Mouse (Mus musculus) thymus, postnatal 0 days (tissue): Measurements from ENCODE around the gene H1fnt. TPM values are rescaled to one million over a fixed set of nuclear protein-coding genes. Genes with fewer than 3 reads are reported as not detected.
A peak's percentile ranks its signal among the peaks of the same experiment; 100 is the strongest.

Experiments
- DNase-seq: peaks from one replicate; pipeline ENCODE4 v3.0.0-alpha.2; 2015; ENCODE audit warnings: low spot score
- polyA plus RNA-seq: library from polyadenylated mRNA; unstranded; fragments of >200 nt; fragmentation: Nextera tagmentation; extraction: Ambion mirVana; gene quantifications from 2 replicates; pipeline ENCODE4 v1.2.1, GENCODE M21; 2015

H1fnt gene
- polyA plus RNA-seq, result not detected in 2 replicates

GRCm38 (mm10) chr15:98257193-98257592 lies at the start of gene H1fnt:
Gene H1fnt, minus strand, starts transcription at chr15:98257293.
- no peak for DNase-seq

- DNase-seq, result no peak
These were observed 38.8 kb upstream of the H1fnt start, which contains the start of gene Zfp641 for GRCm38 (mm10) chr15:98295628-98296551. Gene Zfp641, minus strand, starts transcription at chr15:98296161.

DNA sequence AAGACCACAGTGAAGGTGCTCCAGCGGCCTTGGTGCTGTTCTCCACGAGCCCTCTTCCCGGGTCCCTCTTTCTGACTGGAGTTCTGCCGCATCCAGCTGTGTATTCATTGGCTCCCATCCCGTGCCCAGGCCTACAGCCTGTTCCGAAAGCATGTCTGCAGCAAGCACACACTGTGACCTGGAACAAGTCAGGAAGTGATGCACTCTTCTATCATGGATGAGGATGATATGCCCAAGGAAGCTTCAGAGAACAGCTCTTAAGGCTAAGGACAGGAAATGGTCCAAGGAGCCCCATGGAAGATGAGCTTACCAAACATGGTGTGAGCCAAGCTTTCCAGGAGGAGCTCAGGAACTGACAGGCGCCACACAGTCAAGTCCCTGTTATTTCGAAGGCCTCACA lies 36.6 kb upstream of the H1fnt start:
- no peak for DNase-seq

GRCm38 (mm10) chr15:98288566-98288965 lies 31.5 kb upstream of the H1fnt start:
- peak; percentile 83 for DNase-seq

GRCm38 (mm10) chr15:98286418-98286817 lies 29.3 kb upstream of the H1fnt start:
- no peak for DNase-seq

DNA sequence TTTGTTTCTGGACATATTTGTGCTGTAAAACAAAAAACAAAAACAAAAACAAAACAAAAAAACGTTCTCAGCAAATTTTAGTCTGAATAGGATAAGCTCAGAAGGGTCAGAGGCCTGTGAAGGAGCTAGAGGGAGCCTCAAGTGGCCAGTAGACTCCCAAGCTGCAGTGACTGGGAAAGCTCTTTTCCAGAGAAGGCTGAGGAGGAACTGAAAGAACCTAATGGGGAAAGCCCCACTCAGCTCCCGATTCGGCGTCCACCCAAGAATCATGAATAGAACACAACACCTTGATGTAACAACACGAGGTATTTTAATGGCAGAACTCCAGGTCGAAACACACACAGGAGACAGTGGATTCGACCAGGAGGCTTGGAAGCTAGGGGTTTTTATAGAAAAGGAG lies 683 bp upstream of the H1fnt start:
- DNase-seq, result no peak

- no peak for DNase-seq
These were observed 822 bp downstream of the H1fnt start for GRCm38 (mm10) chr15:98256271-98256670.

DNA sequence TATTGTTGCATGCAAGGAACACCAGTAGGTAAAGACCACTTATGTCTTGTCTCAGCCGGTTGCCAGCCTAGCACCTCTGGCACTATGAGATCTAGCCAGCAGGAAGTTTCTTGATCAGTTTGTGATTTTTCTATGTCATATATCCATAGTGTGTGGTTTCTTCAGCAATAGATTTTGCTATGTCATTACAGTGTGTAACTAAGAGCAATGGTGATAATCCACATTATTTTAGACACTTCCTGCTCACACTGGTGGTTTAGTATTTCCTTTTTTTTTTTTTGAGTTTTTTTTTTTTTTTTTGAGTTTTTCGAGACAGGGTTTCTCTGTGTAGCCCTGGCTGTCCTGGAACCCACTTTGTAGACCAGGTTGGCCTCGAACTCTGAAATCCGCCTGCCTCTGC lies 21.7 kb downstream of the H1fnt start:
- DNase-seq, result no peak

- no peak for DNase-seq
These were observed 22.7 kb downstream of the H1fnt start, which contains the start of gene Olfr286 for GRCm38 (mm10) chr15:98234350-98234749. Gene Olfr286, minus strand, starts transcription at chr15:98234450.

DNA sequence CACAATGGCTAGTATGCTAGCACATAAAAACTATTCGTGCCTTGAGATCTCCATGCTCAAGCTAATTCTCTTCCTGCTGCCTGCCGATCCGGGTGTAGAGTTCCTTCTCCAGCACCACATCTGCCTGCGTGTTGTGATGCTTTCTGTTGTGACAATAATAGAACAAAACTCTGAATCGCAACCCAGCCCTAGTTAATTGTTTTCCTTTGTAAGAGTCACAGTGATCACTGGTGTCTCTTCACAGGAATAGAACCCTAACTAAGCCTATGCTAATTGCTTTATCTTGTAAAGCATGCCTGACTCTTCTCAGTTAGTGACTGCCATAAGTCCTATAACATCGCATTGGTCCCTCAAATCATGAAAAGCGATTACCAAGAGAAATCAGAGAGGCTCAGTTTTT lies 31.0 kb downstream of the H1fnt start:
- no peak for DNase-seq

DNA sequence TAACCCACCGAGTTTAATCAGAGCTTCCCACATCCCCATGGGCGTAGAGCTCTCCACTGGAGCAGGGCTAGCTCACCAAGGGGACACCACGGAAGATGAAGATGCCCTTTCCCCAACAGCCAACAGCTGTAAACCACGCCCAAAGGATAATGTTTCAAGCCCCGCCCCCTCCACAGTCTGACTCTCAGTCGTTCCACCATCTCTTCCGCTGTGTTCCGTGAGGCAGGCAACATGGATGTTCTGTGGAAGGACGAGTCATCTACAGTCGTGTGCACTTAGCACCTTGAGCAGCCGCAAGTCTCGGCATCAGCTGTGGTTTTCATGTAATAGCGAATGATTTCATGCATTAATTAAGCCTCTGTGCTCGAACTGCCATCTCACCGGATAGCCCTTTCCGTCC lies 31.5 kb downstream of the H1fnt start:
- no peak for DNase-seq

DNA sequence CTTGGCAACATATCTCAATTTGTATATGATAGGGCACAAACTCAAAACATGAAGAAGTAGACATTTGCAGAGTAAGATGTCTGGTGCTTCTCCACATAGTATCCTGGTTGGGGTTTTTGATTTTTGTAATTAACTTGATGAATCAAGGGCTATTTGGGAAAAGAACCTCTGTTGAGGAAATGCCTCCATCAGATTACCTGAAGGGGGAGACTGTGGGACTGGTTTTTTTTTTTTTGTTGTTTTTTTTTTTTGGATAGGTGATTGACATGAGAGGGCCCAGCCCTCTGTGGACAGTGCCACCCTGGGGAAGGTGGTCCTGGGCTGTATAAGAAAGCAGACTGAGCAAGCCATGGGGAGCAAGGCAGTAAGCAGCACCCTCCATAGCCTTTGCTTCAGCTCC lies 34.7 kb downstream of the H1fnt start:
- no peak for DNase-seq

DNA sequence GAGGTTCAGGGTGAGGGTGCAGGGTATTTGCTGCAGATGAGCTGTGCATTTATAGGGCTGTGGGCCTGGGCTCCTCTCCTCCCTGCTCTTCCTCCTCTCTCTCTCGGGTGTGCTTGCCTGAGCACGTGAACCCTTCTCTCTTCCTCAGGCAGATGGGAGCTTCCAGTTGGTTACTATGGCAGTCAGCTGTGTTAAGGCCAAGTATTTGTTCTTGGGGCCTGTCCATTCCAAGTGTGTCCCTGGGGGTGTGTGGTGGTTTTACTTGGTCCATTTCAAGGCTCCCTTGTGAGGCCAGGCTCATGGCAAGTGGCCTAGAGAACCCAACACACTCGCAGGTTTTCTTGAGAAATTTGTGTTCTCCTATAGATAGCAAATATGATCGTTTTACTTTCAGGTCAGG lies 36.2 kb downstream of the H1fnt start, which contains the start of the genes Gm44579 and Olfr287:
Gene Gm44579, minus strand, starts transcription at position 101 of the 400 bp plus-strand sequence.
Gene Olfr287, minus strand, starts transcription at position 180 of the 400 bp plus-strand sequence.
- no peak for DNase-seq

DNA sequence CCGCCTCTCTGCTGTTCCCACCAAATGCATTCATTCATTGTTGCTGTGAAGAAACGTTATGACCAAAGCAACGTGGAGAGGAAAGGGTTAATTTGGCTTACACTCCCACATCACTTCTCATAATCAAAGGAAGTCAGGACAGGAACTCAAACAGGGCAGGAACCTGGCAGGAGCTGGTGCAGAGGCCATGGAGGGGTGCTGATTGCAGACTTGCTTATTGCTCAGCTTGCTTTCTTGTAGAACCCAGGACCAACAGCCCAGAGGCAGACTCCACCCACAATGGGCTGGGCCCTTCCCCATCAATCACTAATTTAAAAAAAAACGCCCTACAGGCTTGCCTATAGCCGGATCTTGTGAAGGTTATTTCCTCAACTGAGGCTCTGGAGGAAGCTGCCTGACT lies 43.0 kb downstream of the H1fnt start:
- no peak for DNase-seq

- DNase-seq, result no peak
These were observed 43.7 kb downstream of the H1fnt start for GRCm38 (mm10) chr15:98213336-98213870.

DNA sequence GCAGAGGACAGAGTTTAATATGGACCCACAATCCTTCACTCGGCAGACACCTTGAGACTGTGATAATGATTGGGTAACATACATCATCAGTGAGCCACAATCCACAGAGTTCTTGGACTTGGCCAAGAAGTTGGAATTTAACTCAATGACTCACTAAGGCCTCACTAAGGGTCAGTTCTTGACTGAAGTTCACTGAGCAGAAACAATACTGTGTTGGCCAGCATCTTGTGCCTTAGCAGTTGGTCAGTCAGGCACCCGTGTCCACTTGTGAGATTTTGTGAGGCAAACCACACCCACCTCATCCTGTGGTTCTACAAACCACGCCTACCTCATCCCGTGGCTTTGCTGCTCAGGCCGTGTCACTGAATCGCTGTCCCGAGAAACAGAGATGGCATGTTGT lies 47.4 kb downstream of the H1fnt start:
- no peak for DNase-seq

Other genes with a start within 250 kb of the H1fnt start
- gene Pfkm, start 164.7 kb downstream of the H1fnt start, polyA plus RNA-seq, result 13.7 and 16.2 TPM in 2 replicates
- gene Senp1, start 163.5 kb downstream of the H1fnt start, polyA plus RNA-seq, result 31.5 and 35.9 TPM in 2 replicates
- gene Asb8, start 91.7 kb downstream of the H1fnt start, polyA plus RNA-seq, result 43.2 and 43.6 TPM in 2 replicates
- 0.25 and 0.30 TPM in 2 replicates for gene Ccdc184, start 90.1 kb downstream of the H1fnt start, polyA plus RNA-seq
- not detected in 2 replicates for gene Olfr288, start 61.8 kb downstream of the H1fnt start, polyA plus RNA-seq
- not detected in 2 replicates for gene Gm44579, start 36.3 kb downstream of the H1fnt start, polyA plus RNA-seq
- gene Olfr287, start 36.2 kb downstream of the H1fnt start, polyA plus RNA-seq, result not detected in 2 replicates
- gene Olfr286, start 22.8 kb downstream of the H1fnt start, polyA plus RNA-seq, result not detected in 2 replicates
- gene Zfp641, start 38.9 kb upstream of the H1fnt start, polyA plus RNA-seq, result 0.40 and 0.46 TPM in 2 replicates
- gene Olfr285, start 60.1 kb upstream of the H1fnt start, polyA plus RNA-seq, result not detected in 2 replicates
- gene Olfr284, start 83.7 kb upstream of the H1fnt start, polyA plus RNA-seq, result not detected in 2 replicates
- not detected in 2 replicates for gene Olfr283, start 123.7 kb upstream of the H1fnt start, polyA plus RNA-seq
- not detected in 2 replicates for gene Olfr282, start 173.9 kb upstream of the H1fnt start, polyA plus RNA-seq
- gene Olfr281, start 195.3 kb upstream of the H1fnt start, polyA plus RNA-seq, result not detected in 2 replicates
- 0.03 TPM in 1 of 2 replicates, not detected in the other for gene OR5BS1P, start 212.6 kb upstream of the H1fnt start, polyA plus RNA-seq
- gene Lalba, start 225.4 kb upstream of the H1fnt start, polyA plus RNA-seq, result 0.18 TPM in 1 of 2 replicates, not detected in the other
- gene Olfr279, start 235.1 kb upstream of the H1fnt start, polyA plus RNA-seq, result not detected in 2 replicates